Mouse (Mus musculus): ENCODE data around the gene Spg20. TPM values are rescaled to one million over a fixed set of nuclear protein-coding genes. Genes with fewer than 3 reads are reported as not detected.

The Spg20 gene
- polyA plus RNA-seq, 1 experiment = 4.5 TPM

- 39% methylated on average over 8 of the region's 8 CpGs for WGBS
Observed at GRCm38 (mm10) chr3:55095968-55096654, 15.8 kb upstream of the Spg20 start.

GRCm38 (mm10) chr3:55096655-55097005 is 15.3 kb upstream of the Spg20 start:
- 37% methylated on average over 2 of the region's 2 CpGs for WGBS
- DNase-seq (ENCODE audit: low read depth, low spot score) = no peak

More at GRCm38 (mm10) chr3:55095968-55096654, 15.8 kb upstream of the Spg20 start:
- no peak for DNase-seq (ENCODE audit: low read depth, low spot score)

GRCm38 (mm10) chr3:55097186-55097585 is 14.7 kb upstream of the Spg20 start:
- no peak for DNase-seq (ENCODE audit: low read depth, low spot score)
- WGBS = 76% methylated on average over 2 of the region's 2 CpGs

GRCm38 (mm10) chr3:55098014-55098413 is 13.9 kb upstream of the Spg20 start:
- 90% methylated on average over 2 of the region's 2 CpGs for WGBS

GRCm38 (mm10) chr3:55098990-55099389 is 12.9 kb upstream of the Spg20 start:
- 40% methylated on average over 11 of the region's 11 CpGs for WGBS
- no peak for DNase-seq (ENCODE audit: low read depth, low spot score)

More at GRCm38 (mm10) chr3:55098014-55098413, 13.9 kb upstream of the Spg20 start:
- no peak for DNase-seq (ENCODE audit: low read depth, low spot score)

GRCm38 (mm10) chr3:55101092-55101491 is 10.8 kb upstream of the Spg20 start:
- DNase-seq (ENCODE audit: low read depth, low spot score) = no peak

GRCm38 (mm10) chr3:55105372-55106023 is 6.4 kb upstream of the Spg20 start:
- DNase-seq (ENCODE audit: low read depth, low spot score) = no peak
- 77% methylated on average over 14 of the region's 14 CpGs for WGBS

GRCm38 (mm10) chr3:55106051-55106450 is 5.9 kb upstream of the Spg20 start:
- 86% methylated on average over 17 of the region's 17 CpGs for WGBS
- DNase-seq (ENCODE audit: low read depth, low spot score) = no peak

GRCm38 (mm10) chr3:55109097-55109496 is 2.8 kb upstream of the Spg20 start:
- 83% methylated on average over 4 of the region's 4 CpGs for WGBS
- DNase-seq (ENCODE audit: low read depth, low spot score) = no peak

- 32% methylated on average over 16 of the region's 16 CpGs for WGBS
- no peak for DNase-seq (ENCODE audit: low read depth, low spot score)
Observed at GRCm38 (mm10) chr3:55112710-55113415, 955 bp downstream of the Spg20 start.

GRCm38 (mm10) chr3:55114313-55115065 is 2.6 kb downstream of the Spg20 start:
- WGBS = 62% methylated on average over 7 of the region's 7 CpGs
- no peak for DNase-seq (ENCODE audit: low read depth, low spot score)

GRCm38 (mm10) chr3:55115071-55115470 is 3.2 kb downstream of the Spg20 start:
- DNase-seq (ENCODE audit: low read depth, low spot score) = no peak
- WGBS = 52% methylated on average over 1 of the region's 1 CpGs

GRCm38 (mm10) chr3:55115989-55116388 is 4.1 kb downstream of the Spg20 start:
- DNase-seq (ENCODE audit: low read depth, low spot score) = no peak

GRCm38 (mm10) chr3:55119275-55119898 is 7.5 kb downstream of the Spg20 start:
- DNase-seq (ENCODE audit: low read depth, low spot score) = no peak
- 48% methylated on average over 6 of the region's 6 CpGs for WGBS

More at GRCm38 (mm10) chr3:55115989-55116388, 4.1 kb downstream of the Spg20 start:
- WGBS = 87% methylated on average over 8 of the region's 8 CpGs

- 78% methylated on average over 3 of the region's 3 CpGs for WGBS
- no peak for DNase-seq (ENCODE audit: low read depth, low spot score)
Observed at GRCm38 (mm10) chr3:55122336-55122870, 10.5 kb downstream of the Spg20 start.

- WGBS = 89% methylated on average over 4 of the region's 4 CpGs
- DNase-seq (ENCODE audit: low read depth, low spot score) = no peak
Observed at GRCm38 (mm10) chr3:55123064-55123463, 11.2 kb downstream of the Spg20 start.

GRCm38 (mm10) chr3:55129181-55129692 is 17.3 kb downstream of the Spg20 start:
- DNase-seq (ENCODE audit: low read depth, low spot score) = no peak
- 85% methylated on average over 4 of the region's 4 CpGs for WGBS

- no peak for DNase-seq (ENCODE audit: low read depth, low spot score)
- WGBS = 93% methylated on average over 6 of the region's 6 CpGs
Observed at GRCm38 (mm10) chr3:55131576-55132233, 19.8 kb downstream of the Spg20 start.

- no peak for DNase-seq (ENCODE audit: low read depth, low spot score)
Observed at GRCm38 (mm10) chr3:55137039-55137438, 25.1 kb downstream of the Spg20 start, which contains the start of gene Ccdc169. TSS of gene Ccdc169 (plus strand) at chr3:55137339.
